Mouse (Mus musculus) monocyte, adult 59 days (primary cell): ENCODE results near the gene Taf12. TPM values are rescaled to one million over a fixed set of nuclear protein-coding genes. Genes with fewer than 3 reads are reported as not detected.

Experiments
- total RNA-seq, 2 experiments: library from RNA; stranded (reverse); gene quantifications; one replicate each; pipeline ENCODE4 v1.2.4; 2023

Taf12 gene
- 10 to 100 TPM; 26.9 to 28.2 TPM for total RNA-seq

DNA sequence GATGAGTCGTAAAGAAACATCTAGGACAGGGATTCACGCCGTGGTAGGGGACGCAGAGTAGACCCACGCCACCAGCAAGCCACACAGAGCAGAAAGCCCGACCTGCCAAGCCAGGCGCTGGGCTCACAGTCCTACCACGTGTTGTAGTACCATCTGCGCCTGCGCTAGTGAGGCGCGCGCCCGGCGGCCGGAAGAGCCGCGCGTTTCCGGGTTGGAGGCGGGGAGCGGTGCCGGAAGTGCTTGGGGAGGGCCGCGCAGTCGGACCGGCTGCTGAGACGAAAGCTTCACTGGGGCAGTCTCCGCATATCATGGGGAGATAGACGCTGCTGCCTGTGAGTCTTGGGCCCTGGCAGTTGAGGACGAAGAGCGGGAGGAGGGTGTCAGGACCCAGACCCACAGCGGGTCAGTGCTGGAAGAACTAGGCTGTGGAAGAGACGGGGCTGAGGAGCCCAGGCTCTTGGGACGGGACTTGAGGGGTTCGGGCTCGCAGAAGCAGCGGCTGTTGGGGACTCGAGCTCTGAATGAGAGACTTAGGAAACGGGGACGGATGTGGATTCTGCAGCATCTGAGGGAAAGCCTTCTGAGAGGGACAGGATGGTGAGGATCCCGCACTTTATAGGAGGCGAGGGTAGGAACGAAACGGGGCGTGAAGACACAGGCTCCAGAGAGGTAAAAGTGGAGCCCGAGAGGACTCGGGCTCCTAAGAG is at the start of gene Taf12:
Gene Taf12, plus strand, starts transcription at position 220 of the 707 bp plus-strand sequence.

DNA sequence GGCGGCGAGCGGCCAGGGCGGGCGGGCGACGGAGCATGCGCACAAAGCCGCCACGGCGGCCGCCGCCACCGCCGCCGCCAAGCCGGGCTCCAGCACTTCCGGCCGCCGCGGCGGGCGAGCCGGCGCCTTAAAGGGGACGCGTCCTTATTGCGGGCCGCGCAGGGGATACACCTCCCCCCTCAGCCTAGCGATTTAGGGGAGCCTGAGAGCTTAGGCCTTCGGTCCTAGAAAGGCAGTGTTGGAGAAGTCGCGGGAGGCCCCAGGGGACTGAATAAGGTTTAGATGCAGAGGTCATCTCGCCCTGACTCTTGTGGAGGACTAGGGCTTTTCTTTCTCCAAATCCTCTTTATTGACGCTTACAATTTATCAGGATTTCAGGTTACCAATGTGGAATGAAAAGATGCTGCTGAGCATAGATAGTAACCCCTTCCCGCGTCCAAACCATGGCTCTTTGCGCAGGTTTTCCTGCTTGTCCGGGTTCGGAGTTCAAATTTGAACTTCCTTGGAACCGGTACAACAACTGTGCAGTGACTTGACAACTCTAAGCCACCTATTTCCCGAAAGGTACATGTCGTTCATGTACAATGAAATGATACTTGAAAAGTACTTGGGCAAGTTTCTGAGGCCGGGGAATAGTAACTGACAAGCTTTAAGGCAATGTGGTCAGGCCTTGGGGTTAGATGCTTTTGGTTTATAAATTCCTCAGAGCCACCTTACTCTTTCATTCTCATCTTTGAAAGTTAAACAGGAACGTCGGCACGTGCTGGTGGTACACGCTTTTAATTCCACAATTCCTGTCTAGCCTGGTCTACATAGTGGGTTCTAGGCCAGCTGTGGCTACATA is 12.4 kb upstream of the Taf12 start, which contains the start of gene Gmeb1:
Gene Gmeb1, minus strand, starts transcription at position 89 of the 844 bp plus-strand sequence.

DNA sequence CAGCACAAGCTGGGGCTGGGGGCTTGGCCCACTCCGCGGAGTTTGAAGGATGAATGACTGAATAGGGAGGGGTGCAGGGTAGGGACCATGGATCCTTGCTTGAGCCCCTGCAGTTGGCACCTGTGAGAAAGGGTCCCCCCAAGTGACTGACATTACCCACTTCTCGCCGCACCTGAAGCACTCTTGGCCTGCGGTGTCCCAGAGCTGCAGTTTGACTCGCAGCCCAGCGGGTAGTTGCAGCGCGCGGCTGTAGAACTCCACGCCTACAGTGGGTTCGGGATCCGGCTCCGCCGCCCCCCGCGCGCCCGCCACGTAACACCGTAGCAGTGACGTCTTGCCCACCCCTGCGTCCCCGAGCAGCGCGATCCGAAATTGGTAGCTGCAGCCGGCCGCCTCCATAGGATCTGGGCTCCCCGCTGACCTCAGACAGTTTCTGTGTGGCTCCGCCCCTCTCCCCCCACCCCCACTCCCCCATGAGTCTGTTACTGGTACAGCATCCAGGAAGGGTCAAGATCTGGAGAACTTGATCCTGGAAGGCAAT is 28.8 kb downstream of the Taf12 start, which contains the start of gene Rab42:
Gene Rab42, minus strand, starts transcription at position 447 of the 541 bp plus-strand sequence.

GRCm38 (mm10) chr4:132329115-132329834 is 55.1 kb downstream of the Taf12 start, which contains the start of gene Trnau1ap:
TSS of gene Trnau1ap (minus strand) at chr4:132329538.

Other genes with a start within 250 kb of the Taf12 start
- gene Gm10300, start 199.7 kb upstream of the Taf12 start, total RNA-seq, result 1 to 10 TPM in 1 of 2 experiments, under 1 TPM in 1; 0.76 to 1.1 TPM
- 10 to 100 TPM; 81.5 to 88.9 TPM for gene Epb41, start 199.1 kb upstream of the Taf12 start, total RNA-seq
- not detected for gene Oprd1, start 129.9 kb upstream of the Taf12 start, total RNA-seq
- gene Ythdf2, start 62.1 kb upstream of the Taf12 start, total RNA-seq, result 10 to 100 TPM; 62.6 to 62.9 TPM
- 10 to 100 TPM; 28.9 TPM for gene Gmeb1, start 12.8 kb upstream of the Taf12 start, total RNA-seq
- 1 to 10 TPM in 1 of 2 experiments, not detected in 1; 1.2 TPM for gene Rab42, start 29.0 kb downstream of the Taf12 start, total RNA-seq
- 10 to 100 TPM; 35.1 to 35.6 TPM for gene Trnau1ap, start 55.2 kb downstream of the Taf12 start, total RNA-seq
- gene Rcc1, start 79.2 kb downstream of the Taf12 start, total RNA-seq, result 10 to 100 TPM; 25.6 to 26.3 TPM
- 10 to 100 TPM; 31.4 to 34.2 TPM for gene Phactr4, start 148.1 kb downstream of the Taf12 start, total RNA-seq
- 1 to 10 TPM; 6.5 to 6.8 TPM for gene Med18, start 189.5 kb downstream of the Taf12 start, total RNA-seq
- gene Sesn2, start 236.1 kb downstream of the Taf12 start, total RNA-seq, result 10 to 100 TPM; 23.1 to 25.2 TPM